Mouse (Mus musculus) erythroblast, embryonic 14.5 days (primary cell): ENCODE measurements around the gene Ube2t.

ENCODE experiments used
- GATA1 ChIP-seq: IDR thresholded peaks from 2 replicates; pipeline ENCODE4 v1.6.1; 2012; ENCODE audit warnings: low read length, inconsistent platforms, mixed read lengths
- TAL1 ChIP-seq: IDR thresholded peaks from 3 replicates; pipeline ENCODE4 v1.6.1; 2012; ENCODE audit warnings: low read length, inconsistent platforms, mixed read lengths

DNA sequence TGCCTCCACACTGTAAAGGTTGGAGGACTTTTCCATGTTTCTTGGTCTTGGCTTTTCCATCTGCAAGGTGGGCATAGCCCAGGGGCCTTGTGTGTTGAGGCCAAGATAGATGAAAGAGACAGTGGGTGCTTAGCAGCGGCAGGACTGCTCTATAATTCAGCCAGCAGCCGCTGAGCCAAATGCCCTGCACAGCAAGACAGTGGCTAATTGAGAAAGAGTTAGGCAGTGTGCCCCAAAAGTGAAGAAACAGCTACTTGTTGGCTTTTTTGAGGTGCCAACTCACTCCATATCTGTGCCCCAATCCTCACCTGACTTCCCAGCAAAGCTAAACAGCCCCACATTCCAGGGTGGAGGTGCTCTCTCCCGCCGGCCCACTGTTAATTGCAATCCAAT, 57.4 kb downstream of the Ube2t start:
- TF ChIP-seq TAL1 = no peak
- no peak for TF ChIP-seq GATA1
